23 mouse cellular contexts compared by ENCODE assay signal in genomic region chr12:52335142-52335765, GRCm38 (mm10).
A peak's percentile ranks its signal among the peaks of the same experiment; 100 is the strongest.
DNase-seq lines count a peak whose midpoint lies in the region; ATAC-seq and TF ChIP-seq lines count a peak whose summit lies in the region.
"Had no signal": no experiment of that assay in that cellular context is flagged by ENCODE, and none has a peak within 500 bp of the region (broad histone marks: within the 10 kb centered on the region; RNA-seq: fewer than 3 reads in every experiment).

No protein-coding gene starts in this region.

- no peaks in the 10 kb centered on the region for H3K36me3 ChIP-seq in kidney, adult 2 months (ENCODE audit: control insufficient read depth, insufficient read depth, low read length)
- H3K36me3 ChIP-seq in midbrain, embryonic 12.5 days: no peaks in the 10 kb centered on the region
- H3K36me3 ChIP-seq in midbrain, embryonic 16.5 days (ENCODE audit: control insufficient read depth, insufficient read depth, low read length): no peaks in the 10 kb centered on the region
- H3K36me3 ChIP-seq: embryonic facial prominence, embryonic 13.5 days; forebrain, embryonic 12.5 days; heart, embryonic 12.5 days; hindbrain, embryonic 10.5 days had no signal

- no peak overlapping the region for H3K27ac ChIP-seq in kidney, adult 2 months (ENCODE audit: insufficient read depth, low read depth, low read length)
- no peak overlapping the region for H3K27ac ChIP-seq in midbrain, embryonic 12.5 days (replicated peaks)
- no peak overlapping the region for H3K27ac ChIP-seq in midbrain, embryonic 16.5 days (ENCODE audit: low read length)
- H3K27ac ChIP-seq: embryonic facial prominence, embryonic 13.5 days; forebrain, embryonic 12.5 days; heart, adult 2 months; hindbrain, embryonic 10.5 days had no signal

- no peak for TF ChIP-seq POLR2A in kidney, adult 2 months (IDR thresholded peaks at IDR 0.05; ENCODE audit: low read depth, low read length)
- no peak for TF ChIP-seq POLR2A in brain, embryonic 14.5 days (IDR thresholded peaks at IDR 0.05; ENCODE audit: borderline replicate concordance, extremely low read depth, insufficient read depth, insufficient read length, poor library complexity, severe bottlenecking)

- no peak overlapping the region for H3K4me3 ChIP-seq in kidney, adult 2 months (ENCODE audit: insufficient read depth, low read depth, low read length)
- no peak overlapping the region for H3K4me3 ChIP-seq in midbrain, embryonic 12.5 days
- H3K4me3 ChIP-seq in midbrain, embryonic 16.5 days (ENCODE audit: low read depth, low read length): no peak overlapping the region
- H3K4me3 ChIP-seq: embryonic facial prominence, embryonic 13.5 days; forebrain, embryonic 12.5 days; heart, adult 2 months; heart, embryonic 12.5 days; hindbrain, embryonic 10.5 days had no signal

- peak; percentile 38 for DNase-seq in kidney, adult 2 months
- DNase-seq in kidney, adult 11 months: no peak
- peak; percentile 49 for DNase-seq in brain, embryonic 14.5 days (ENCODE audit: low read depth)
- DNase-seq in layer of hippocampus, adult 8-10 months (ENCODE audit: low spot score in 2 of 2): no peak
- DNase-seq in adrenal gland, adult (ENCODE audit: inconsistent age in 2 of 2, low spot score in 1 of 2): no peak
- DNase-seq: adrenal gland, adult 2 months; adrenal gland, postnatal 25 days; cerebellum, adult 11-12 months; cerebellum, adult 9-10 months; cerebellum, postnatal 25 days; gastrocnemius, postnatal 10 days; heart, adult 2 months had no signal

- no peak for TF ChIP-seq CTCF in kidney, adult 2 months (conservative IDR thresholded peaks at IDR 0.05; ENCODE audit: insufficient read depth, insufficient read length, low read depth, low read length)
- TF ChIP-seq CTCF in brain, embryonic 14.5 days (IDR thresholded peaks at IDR 0.05; ENCODE audit: borderline replicate concordance, extremely low read depth, insufficient read depth, insufficient read length): no peak

- no peaks in the 10 kb centered on the region for H3K9me3 ChIP-seq in midbrain, embryonic 12.5 days
- H3K9me3 ChIP-seq in midbrain, embryonic 16.5 days (replicated peaks; ENCODE audit: control insufficient read depth, low read length, poor library complexity, severe bottlenecking): no peaks in the 10 kb centered on the region
- H3K9me3 ChIP-seq: embryonic facial prominence, embryonic 13.5 days; forebrain, embryonic 12.5 days; heart, embryonic 12.5 days; hindbrain, embryonic 10.5 days had no signal

- H3K4me2 ChIP-seq in midbrain, embryonic 12.5 days (replicated peaks): no peak overlapping the region
- no peak overlapping the region for H3K4me2 ChIP-seq in midbrain, embryonic 16.5 days (ENCODE audit: low read length)
- H3K4me2 ChIP-seq: embryonic facial prominence, embryonic 13.5 days; forebrain, embryonic 12.5 days; heart, embryonic 12.5 days had no signal

- H3K9ac ChIP-seq in midbrain, embryonic 12.5 days (replicated peaks): no peak overlapping the region
- no peak overlapping the region for H3K9ac ChIP-seq in midbrain, embryonic 16.5 days (ENCODE audit: low read depth, low read length)
- H3K9ac ChIP-seq: embryonic facial prominence, embryonic 13.5 days; forebrain, embryonic 12.5 days; heart, embryonic 12.5 days had no signal

- H3K27me3 ChIP-seq in kidney, adult 2 months (replicated peaks; ENCODE audit: control insufficient read depth, insufficient read depth, low read length): no peaks in the 10 kb centered on the region
- H3K27me3 ChIP-seq in midbrain, embryonic 12.5 days: no peaks in the 10 kb centered on the region
- H3K27me3 ChIP-seq in midbrain, embryonic 16.5 days (ENCODE audit: control insufficient read depth, insufficient read depth, low read depth, low read length): no peaks in the 10 kb centered on the region
- H3K27me3 ChIP-seq: CH12.LX; embryonic facial prominence, embryonic 13.5 days; forebrain, embryonic 12.5 days; heart, embryonic 12.5 days; Patski had no signal

- 0 out of 2 replicates have a peak, but pooled peaks have one; percentile 12 for ATAC-seq in midbrain, embryonic 12.5 days (ENCODE audit: low FRiP score, low read depth)
- ATAC-seq in midbrain, embryonic 16.5 days: 0 out of 2 replicates have a peak, but pooled peaks have one; percentile 39
- ATAC-seq: activated CD4-positive, CD25-positive, alpha-beta regulatory T cell, adult 4 months; forebrain, embryonic 16.5 days; hindbrain, embryonic 16.5 days; Patski had no signal

- no peaks in the 10 kb centered on the region for H3K4me1 ChIP-seq in kidney, adult 2 months (ENCODE audit: control insufficient read depth, insufficient read depth, low read length)
- H3K4me1 ChIP-seq in midbrain, embryonic 12.5 days: no peaks in the 10 kb centered on the region
- H3K4me1 ChIP-seq in midbrain, embryonic 16.5 days (ENCODE audit: control insufficient read depth, insufficient read depth, low read length): peaks cover 2% of the 10 kb centered on the region; the same call in 1 of the 2 replicates

- 83% methylated on average over 11 of the region's 11 CpGs for WGBS in kidney, adult 2 months
- WGBS in midbrain, embryonic 12.5 days: 66% methylated on average over 11 of the region's 11 CpGs
- WGBS in midbrain, embryonic 16.5 days: 56% methylated on average over 11 of the region's 11 CpGs

Comparison
In these comparisons a context has a peak if more than half of its experiments do, and no peak if none do; other contexts are left out.
1. DNase-seq: peak in kidney, adult 2 months (single experiment) and brain, embryonic 14.5 days (single experiment); none in kidney, adult 11 months (single experiment), layer of hippocampus, adult 8-10 months (0 of 2) and adrenal gland, adult (0 of 2).